Mouse (Mus musculus): Measurements from ENCODE around the gene Sp9.
A peak's percentile ranks its signal among the peaks of the same experiment; 100 is the strongest.

Gene Sp9

DNA sequence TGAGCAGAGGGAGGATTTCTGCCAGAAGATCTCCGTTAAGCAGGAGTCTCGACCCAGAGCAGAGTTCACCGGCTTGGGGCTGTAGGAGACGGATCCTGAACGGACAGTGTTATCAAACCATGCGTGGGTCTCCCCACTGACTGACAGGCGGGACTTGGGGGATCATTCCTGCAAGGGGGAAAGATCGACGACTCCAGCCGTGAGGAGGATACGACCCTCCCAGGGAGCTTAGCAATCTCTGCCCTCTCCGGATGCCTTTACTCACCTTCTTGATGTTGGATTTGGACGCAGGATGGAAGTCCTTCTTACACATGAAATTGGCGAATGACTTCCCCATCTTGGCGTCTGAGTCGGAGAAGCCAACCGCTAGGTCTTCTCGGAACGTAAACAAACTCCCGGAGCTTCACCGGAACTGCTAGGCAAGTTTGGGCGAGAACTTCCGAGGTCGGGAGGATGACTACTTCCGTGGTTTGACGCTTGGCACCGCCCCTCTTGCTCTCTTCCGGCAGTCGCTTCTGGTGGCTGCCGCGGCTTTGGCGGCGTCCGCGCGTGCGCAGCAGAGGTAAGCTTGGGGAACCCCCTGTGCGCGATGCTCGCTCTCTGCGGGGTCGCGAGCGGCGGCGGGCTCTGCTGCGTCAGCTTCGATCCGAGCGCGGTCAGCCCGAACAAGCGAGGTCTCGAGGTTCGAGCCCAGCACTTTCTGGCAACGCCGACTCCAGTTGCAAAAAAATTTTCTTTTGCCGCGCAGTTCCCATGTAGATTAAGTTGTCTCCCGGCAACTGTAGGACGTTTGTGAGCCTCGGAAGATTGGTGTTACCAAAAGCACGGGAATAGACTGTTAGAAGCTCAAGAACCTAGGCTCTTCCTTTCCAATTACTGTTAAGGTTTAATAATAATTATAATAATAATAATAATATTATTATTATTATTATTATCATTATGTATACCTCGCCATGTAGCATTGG lies 40.7 kb downstream of the Sp9 start, which contains the start of the genes Scrn3 and Cir1:
Scrn3 (plus strand) TSS at position 450 of the 965 bp plus-strand sequence.
Cir1 (minus strand) TSS at position 550 of the 965 bp plus-strand sequence.
- peak; percentile 92 for DNase-seq (ENCODE audit: extremely low spot score, low spot score)

DNA sequence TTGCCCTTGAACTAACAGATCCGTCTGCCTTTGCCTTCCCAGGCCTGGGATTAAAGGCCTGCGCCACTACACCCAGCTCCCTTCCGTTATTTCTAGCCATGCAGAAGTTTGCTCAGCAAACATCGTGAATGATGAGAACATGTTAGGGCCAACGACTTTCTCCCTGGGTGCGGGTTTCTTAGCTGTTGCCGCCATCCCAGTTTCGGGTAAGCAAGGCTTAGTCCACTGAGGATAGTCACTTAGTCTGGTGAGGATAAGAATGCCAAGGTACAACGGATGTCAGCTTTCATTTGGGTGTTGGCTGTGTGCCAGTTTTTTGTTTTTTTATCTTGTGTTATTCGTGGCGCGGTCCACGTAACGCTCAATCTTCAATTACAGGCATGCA lies 41.4 kb downstream of the Sp9 start:
- DNase-seq (ENCODE audit: extremely low spot score, low spot score) = peak; percentile 36

DNA sequence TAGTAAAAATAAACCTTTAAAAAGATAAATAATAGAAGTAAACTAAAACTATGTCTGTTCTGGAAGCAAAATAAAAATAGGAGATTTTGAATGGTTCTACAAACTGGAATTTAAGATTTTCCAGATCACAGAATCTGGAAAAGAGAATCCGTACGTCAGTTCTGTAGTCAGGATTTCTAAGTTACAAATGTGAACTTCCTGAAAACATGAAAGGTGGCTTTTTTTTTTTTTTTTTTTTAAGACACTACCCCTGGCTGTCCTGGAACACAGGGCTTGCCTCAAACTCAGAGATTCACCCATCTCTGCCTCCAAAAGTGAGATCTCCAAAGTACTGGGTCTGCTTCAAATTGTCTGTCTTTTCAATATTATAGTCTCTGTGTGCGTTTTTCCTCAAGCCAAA lies 42.6 kb downstream of the Sp9 start:
- DNase-seq (ENCODE audit: extremely low spot score, low spot score) = no peak

DNA sequence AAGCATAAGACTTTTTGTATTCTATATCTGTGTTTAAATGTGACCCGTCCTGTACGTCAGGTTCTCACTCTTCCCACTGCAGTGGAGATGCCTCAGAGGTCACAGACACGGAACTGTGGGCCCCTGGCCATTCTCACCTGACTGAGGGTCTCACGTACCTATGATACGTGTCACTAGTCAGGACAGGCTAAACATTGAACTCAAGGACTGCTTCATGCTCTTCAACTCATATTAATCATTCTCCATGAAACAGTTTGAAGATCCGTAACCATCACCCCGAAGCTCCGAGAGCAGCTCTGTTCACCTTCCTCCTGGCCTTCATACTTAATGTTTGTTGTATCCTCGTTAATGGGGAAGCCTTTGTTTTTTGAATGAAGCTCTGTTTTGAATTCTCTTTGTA lies 45.7 kb downstream of the Sp9 start:
- no peak for DNase-seq (ENCODE audit: extremely low spot score, low spot score)

DNA sequence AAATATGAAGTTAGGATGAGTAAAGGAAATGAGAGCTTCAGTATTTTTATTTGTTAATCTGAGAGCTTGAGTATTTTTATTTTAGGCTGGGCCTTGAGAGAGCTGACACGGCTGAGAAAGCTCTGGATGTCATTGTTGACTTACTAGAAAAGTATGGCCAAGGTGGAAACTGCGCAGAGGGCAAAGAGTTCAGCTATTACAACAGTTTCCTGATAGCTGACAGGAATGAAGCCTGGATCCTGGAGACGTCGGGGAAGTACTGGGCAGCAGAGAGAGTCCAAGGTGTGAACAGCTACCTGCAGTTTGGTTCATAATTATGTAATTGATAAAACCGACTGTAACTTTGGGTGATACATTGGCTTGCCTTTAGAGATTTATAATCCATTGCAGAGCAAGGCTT lies 47.5 kb downstream of the Sp9 start:
- no peak for DNase-seq (ENCODE audit: extremely low spot score, low spot score)

DNA sequence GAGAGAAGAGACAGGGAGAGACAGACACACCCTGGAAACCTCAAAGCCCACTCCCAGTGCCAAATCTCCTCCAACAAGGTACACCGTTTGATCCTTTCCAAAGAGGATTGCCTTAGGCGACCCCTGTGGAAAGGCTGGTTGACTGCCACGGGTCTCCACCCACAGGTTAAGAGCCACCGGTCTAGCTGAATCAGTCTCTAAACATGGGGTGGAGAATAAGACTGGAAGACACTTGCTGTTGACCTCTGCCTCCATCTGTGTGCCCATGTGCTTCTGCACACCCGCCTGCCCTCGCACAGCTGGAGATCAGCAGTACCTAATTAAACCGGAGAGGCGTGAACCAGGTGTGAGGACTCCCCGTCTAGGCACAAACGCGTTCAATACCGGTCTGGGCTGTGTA lies 51.3 kb downstream of the Sp9 start:
- no peak for DNase-seq (ENCODE audit: extremely low spot score, low spot score)

DNA sequence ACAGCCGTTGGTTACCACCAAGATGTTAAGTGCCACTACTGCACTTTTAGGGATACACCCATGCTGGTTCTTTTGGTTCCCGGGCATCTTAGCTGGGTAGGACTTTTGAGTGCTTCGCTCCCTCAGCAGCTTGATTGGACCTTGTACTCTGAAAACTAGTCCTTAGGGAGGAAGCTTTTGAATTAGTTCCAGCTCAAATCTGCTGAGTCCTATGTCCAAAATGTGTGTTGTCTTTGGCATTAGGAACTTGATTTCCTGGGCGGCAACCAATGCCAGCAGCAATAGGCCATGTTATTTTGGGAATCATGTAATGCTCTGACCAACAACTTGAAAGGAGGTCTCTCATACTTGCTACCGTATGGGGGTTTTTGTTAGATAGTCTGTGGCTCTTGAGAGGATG lies 54.1 kb downstream of the Sp9 start:
- no peak for DNase-seq (ENCODE audit: extremely low spot score, low spot score)

All from neural tube, embryonic 10.5 days (tissue).